In genomic region chr2:170116704-170117281, GRCm38 (mm10) we compare ENCODE assay signal across 8 mouse cellular contexts. TPM values are rescaled to one million over a fixed set of nuclear protein-coding genes. Genes with fewer than 3 reads are reported as not detected.
A peak's percentile ranks its signal among the peaks of the same experiment; 100 is the strongest.
DNase-seq lines count a peak whose midpoint lies in the region; ATAC-seq and TF ChIP-seq lines count a peak whose summit lies in the region.

No protein-coding gene starts in this region.

- no peak overlapping the region for H3K9ac ChIP-seq in intestine, embryonic 14.5 days (ENCODE audit: low read length)
- no peak overlapping the region for H3K9ac ChIP-seq in intestine, embryonic 16.5 days (ENCODE audit: low read depth, low read length)
- no peak overlapping the region for H3K9ac ChIP-seq in forebrain, embryonic 15.5 days (replicated peaks)
- H3K9ac ChIP-seq in midbrain, embryonic 16.5 days (ENCODE audit: low read depth, low read length) = no peak overlapping the region

- ATAC-seq in intestine, embryonic 14.5 days (replicated peaks; ENCODE audit: low FRiP score, low TSS enrichment, low read depth) = no peak
- no peak for ATAC-seq in intestine, embryonic 16.5 days
- peak; percentile 44 for ATAC-seq in forebrain, embryonic 15.5 days (replicated peaks)
- 0 out of 2 replicates have a peak, but pooled peaks have one; percentile 32 for ATAC-seq in midbrain, embryonic 16.5 days

- whole genome bisulfite sequencing in intestine, embryonic 14.5 days = 31% methylated on average over 4 of the region's 4 CpGs
- 33% methylated on average over 4 of the region's 4 CpGs for WGBS in intestine, embryonic 16.5 days
- WGBS in cerebellum, adult 2 months = 38% methylated on average over 4 of the region's 4 CpGs
- 43% methylated on average over 4 of the region's 4 CpGs for WGBS in forebrain, embryonic 15.5 days
- 48% methylated on average over 4 of the region's 4 CpGs for WGBS in midbrain, embryonic 16.5 days

- no peaks in the 10 kb centered on the region for H3K27me3 ChIP-seq in intestine, embryonic 14.5 days (replicated peaks; ENCODE audit: control insufficient read depth, insufficient read depth, low read length)
- no peaks in the 10 kb centered on the region for H3K27me3 ChIP-seq in intestine, embryonic 16.5 days (replicated peaks; ENCODE audit: control insufficient read depth, insufficient read depth, low read length)
- no peaks in the 10 kb centered on the region; the same call in 1 of the 2 replicates for H3K27me3 ChIP-seq in cerebellum, adult 2 months (ENCODE audit: control insufficient read depth, insufficient read depth, low read length)
- no peaks in the 10 kb centered on the region for H3K27me3 ChIP-seq in forebrain, embryonic 15.5 days
- no peaks in the 10 kb centered on the region for H3K27me3 ChIP-seq in midbrain, embryonic 16.5 days (ENCODE audit: control insufficient read depth, insufficient read depth, low read depth, low read length)

- no peak for TF ChIP-seq POLR2A in cerebellum, adult 2 months (IDR thresholded peaks at IDR 0.05; ENCODE audit: borderline replicate concordance, insufficient read depth, low read length)

- H3K4me3 ChIP-seq in intestine, embryonic 14.5 days (ENCODE audit: low read depth, low read length) = no peak overlapping the region
- H3K4me3 ChIP-seq in intestine, embryonic 16.5 days (ENCODE audit: low read length) = no peak overlapping the region
- no peak overlapping the region for H3K4me3 ChIP-seq in cerebellum, adult 2 months (replicated peaks; ENCODE audit: insufficient read depth, low read depth, low read length)
- H3K4me3 ChIP-seq in forebrain, embryonic 15.5 days = no peak overlapping the region
- no peak overlapping the region for H3K4me3 ChIP-seq in midbrain, embryonic 16.5 days (ENCODE audit: low read depth, low read length)

- peaks cover 81% of the 10 kb centered on the region for H3K36me3 ChIP-seq in intestine, embryonic 14.5 days (ENCODE audit: control insufficient read depth, insufficient read depth, low read length)
- H3K36me3 ChIP-seq in intestine, embryonic 16.5 days (ENCODE audit: control insufficient read depth, insufficient read depth, low read length) = peaks cover 38% of the 10 kb centered on the region
- peaks cover 19% of the 10 kb centered on the region for H3K36me3 ChIP-seq in forebrain, embryonic 15.5 days
- H3K36me3 ChIP-seq in midbrain, embryonic 16.5 days (ENCODE audit: control insufficient read depth, insufficient read depth, low read length) = 0 out of 2 replicates have a peak, but pooled peaks cover 3% of the 10 kb centered on the region

- no peaks in the 10 kb centered on the region for H3K9me3 ChIP-seq in intestine, embryonic 14.5 days (ENCODE audit: control insufficient read depth, low read length)
- no peaks in the 10 kb centered on the region for H3K9me3 ChIP-seq in intestine, embryonic 16.5 days (ENCODE audit: control insufficient read depth, low read length)
- no peaks in the 10 kb centered on the region for H3K9me3 ChIP-seq in forebrain, embryonic 15.5 days
- no peaks in the 10 kb centered on the region for H3K9me3 ChIP-seq in midbrain, embryonic 16.5 days (replicated peaks; ENCODE audit: control insufficient read depth, low read length, poor library complexity, severe bottlenecking)

- H3K4me2 ChIP-seq in intestine, embryonic 14.5 days (ENCODE audit: low read length) = no peak overlapping the region
- no peak overlapping the region for H3K4me2 ChIP-seq in intestine, embryonic 16.5 days (ENCODE audit: low read depth, low read length)
- no peak overlapping the region for H3K4me2 ChIP-seq in forebrain, embryonic 15.5 days (replicated peaks)
- H3K4me2 ChIP-seq in midbrain, embryonic 16.5 days (ENCODE audit: low read length) = no peak overlapping the region

- TF ChIP-seq CTCF in cerebellum, adult 2 months (IDR thresholded peaks at IDR 0.05; ENCODE audit: borderline replicate concordance, insufficient read depth, low read depth, low read length) = peak; percentile 59; the same call in 1 of the 2 replicates

- intact Hi-C loops in left cerebral cortex, postnatal 4 days (cut with DNase I) = loop anchor here (5.0 kb wide), 2 partner anchors 231 to 391 kb away; no protein-coding TSS in a partner anchor

- peak; percentile 86 for DNase-seq in intestine, embryonic 14.5 days (ENCODE audit: low spot score)
- DNase-seq in cerebellum, adult 2 months = peak; percentile 41 to 48
- peak; percentile 74 for DNase-seq in kidney, adult 18-20 months
- peak; percentile 62 for DNase-seq in left cerebral cortex, postnatal 4 days
- DNase-seq in spleen, postnatal 14 days (ENCODE audit: low spot score in 2 of 2) = peak; percentile 31 to 59

- H3K27ac ChIP-seq in intestine, embryonic 14.5 days (ENCODE audit: low read depth) = no peak overlapping the region
- no peak overlapping the region for H3K27ac ChIP-seq in intestine, embryonic 16.5 days (ENCODE audit: low read length)
- no peak overlapping the region for H3K27ac ChIP-seq in cerebellum, adult 2 months (ENCODE audit: insufficient read depth, low read length)
- 0 out of 2 replicates have a peak overlapping the region, but pooled peaks have one; percentile 7 for H3K27ac ChIP-seq in forebrain, embryonic 15.5 days (replicated peaks)
- H3K27ac ChIP-seq in midbrain, embryonic 16.5 days (ENCODE audit: low read length) = peak overlapping the region; percentile 26; the same call in 1 of the 2 replicates

- H3K4me1 ChIP-seq in intestine, embryonic 14.5 days (replicated peaks; ENCODE audit: control insufficient read depth, insufficient read depth, low read length) = peaks cover 7% of the 10 kb centered on the region; the same call in 1 of the 2 replicates
- peaks cover 4% of the 10 kb centered on the region; the same call in 1 of the 2 replicates for H3K4me1 ChIP-seq in intestine, embryonic 16.5 days (ENCODE audit: control insufficient read depth, insufficient read depth, low read length)
- H3K4me1 ChIP-seq in cerebellum, adult 2 months (ENCODE audit: control insufficient read depth, insufficient read depth, low read length) = no peaks in the 10 kb centered on the region
- H3K4me1 ChIP-seq in forebrain, embryonic 15.5 days = peaks cover 14% of the 10 kb centered on the region
- H3K4me1 ChIP-seq in midbrain, embryonic 16.5 days (ENCODE audit: control insufficient read depth, insufficient read depth, low read length) = no peaks in the 10 kb centered on the region; the same call in 1 of the 2 replicates

RNA-seq across cellular contexts. Expression of gene Zfp217, which starts 31.1 kb away (rescaled TPM):
- 3.8 and 4.3 TPM in 2 replicates for polyA plus RNA-seq in intestine, embryonic 14.5 days (2014; fragmentation: Nextera tagmentation; extraction: Ambion mirVana)
- 2.4 and 2.9 TPM in 2 replicates for polyA plus RNA-seq in intestine, embryonic 16.5 days (2015; fragmentation: Nextera tagmentation; extraction: Ambion mirVana)
- 0.93 and 0.98 TPM in 2 replicates for polyA plus RNA-seq in cerebellum, adult 2 months (2012; rRNA removed)
- 1.4 and 1.9 TPM in 2 replicates for polyA plus RNA-seq in forebrain, embryonic 15.5 days (2015; fragmentation: Nextera tagmentation; extraction: Ambion mirVana)
- total RNA-seq in left cerebral cortex, postnatal 4 days (2021) = 1 to 10 TPM; 3.8 to 4.0 TPM
- polyA plus RNA-seq in midbrain, embryonic 16.5 days (2015; fragmentation: Nextera tagmentation; extraction: Ambion mirVana) = 0.87 and 1.0 TPM in 2 replicates

Comparison
In these comparisons a context has a peak if more than half of its experiments do, and no peak if none do; other contexts are left out.
1. ATAC-seq: peak in forebrain, embryonic 15.5 days (single experiment) and midbrain, embryonic 16.5 days (single experiment); none in intestine, embryonic 14.5 days (single experiment) and intestine, embryonic 16.5 days (single experiment).
2. H3K27ac ChIP-seq: peak in forebrain, embryonic 15.5 days (single experiment) and midbrain, embryonic 16.5 days (single experiment); none in intestine, embryonic 14.5 days (single experiment), intestine, embryonic 16.5 days (single experiment) and cerebellum, adult 2 months (single experiment).
3. Peak in every context shown above with its lines, with median percentiles within 50 percentile points of each other: DNase-seq.